ENCODE assay signal across 22 mouse cellular contexts in the genomic region with DNA sequence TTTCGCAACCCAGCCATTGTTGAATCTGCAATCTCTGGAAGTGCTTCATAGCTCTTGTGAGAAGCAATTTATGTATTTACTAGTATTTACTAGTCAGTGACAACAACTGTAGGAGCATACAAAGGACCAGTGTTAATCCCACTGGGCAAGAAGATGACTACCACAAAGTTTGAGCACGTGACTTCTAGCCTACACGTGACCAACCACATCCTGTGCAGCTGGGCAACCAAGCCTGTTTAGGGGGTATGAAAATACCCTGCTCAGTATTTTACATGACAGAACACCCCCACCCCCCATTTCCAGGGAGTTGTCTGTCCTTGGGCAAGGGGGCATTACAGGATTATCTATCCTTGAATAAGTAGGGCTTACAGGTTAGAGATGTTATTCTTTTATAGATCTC. TPM values are rescaled to one million over a fixed set of nuclear protein-coding genes. Genes with fewer than 3 reads are reported as not detected.
DNase-seq lines count a peak whose midpoint lies in the region; TF ChIP-seq lines count a peak whose summit lies in the region.
"Had no signal": no experiment of that assay in that cellular context is flagged by ENCODE, and none has a peak within 500 bp of the region (broad histone marks: within the 10 kb centered on the region; RNA-seq: fewer than 3 reads in every experiment).

No protein-coding gene starts in this region.

- no peak overlapping the region for H3ac ChIP-seq in myocyte (ENCODE audit: control insufficient read depth, insufficient read length)

- no peak overlapping the region for H3K4me2 ChIP-seq in myocyte (ENCODE audit: low read depth)
- H3K4me2 ChIP-seq: forebrain, embryonic 15.5 days; heart, embryonic 11.5 days had no signal

- no peaks in the 10 kb centered on the region for H3K79me2 ChIP-seq in myocyte (ENCODE audit: control insufficient read depth, insufficient read depth)

- no peaks in the 10 kb centered on the region for H3K36me3 ChIP-seq in myocyte (ENCODE audit: control insufficient read depth, insufficient read depth)
- H3K36me3 ChIP-seq: forebrain, embryonic 15.5 days had no signal

- no peak for TF ChIP-seq POLR2A in myocyte (IDR thresholded peaks at IDR 0.05; ENCODE audit: insufficient read length, low read depth)

- TF ChIP-seq CTCF in layer of hippocampus, adult 2 months (conservative IDR thresholded peaks at IDR 0.05): no peak

- H3K27me3 ChIP-seq in myocyte (ENCODE audit: control insufficient read depth, insufficient read depth, insufficient read length): no peaks in the 10 kb centered on the region
- H3K27me3 ChIP-seq: forebrain, embryonic 15.5 days had no signal

- H3K4me3 ChIP-seq in myocyte: no peak overlapping the region
- H3K4me3 ChIP-seq in layer of hippocampus, adult 2 months: no peak overlapping the region
- H3K4me3 ChIP-seq: forebrain, embryonic 15.5 days had no signal

- no peak overlapping the region for H3K27ac ChIP-seq in layer of hippocampus, adult 2 months
- H3K27ac ChIP-seq: forebrain, embryonic 15.5 days; stomach, postnatal 0 days had no signal

- DNase-seq in spleen, adult 18-20 months: peak; percentile 35
- no peak for DNase-seq in spleen, adult 12 weeks (ENCODE audit: low spot score)
- peak; percentile 26 to 52 for DNase-seq in thymus, adult 18-20 months
- DNase-seq in thymus, postnatal 4 days: peak; percentile 45
- DNase-seq in adrenal gland, adult 8-10 months: no peak
- no peak for DNase-seq in layer of hippocampus, adult 2 months (ENCODE audit: low spot score in 2 of 2)
- no peak for DNase-seq in layer of hippocampus, adult 9-10 months (ENCODE audit: low spot score)
- DNase-seq: adrenal gland, adult 2 months; cerebellum, adult 11 months; cerebellum, postnatal 25 days; embryo, embryonic 11 days; gastrocnemius, postnatal 36 days; heart, postnatal 10 days; kidney, adult 2 months; kidney, postnatal 10 days; left cerebral cortex, postnatal 4 days; liver; lung, adult 18-20 months had no signal

TF ChIP-seq in myocyte, 11 proteins besides CTCF, POLR2A, EP300 and RAD21:
- no peak for TF ChIP-seq E2F4 (IDR thresholded peaks at IDR 0.05; ENCODE audit: insufficient read depth)
- no peak for TF ChIP-seq MYOG (IDR thresholded peaks at IDR 0.05; ENCODE audit: control insufficient read depth in 1 of 3, insufficient read depth in 1 of 3, insufficient read length in 2 of 3, low read depth in 2 of 3)
- peak; percentile 80 for TF ChIP-seq USF1 (IDR thresholded peaks at IDR 0.05; ENCODE audit: low read depth)
TF ChIP-seq in myocyte: peak in this region for 1.

RNA-seq across cellular contexts. Expression of gene Gpat3, which starts 11.0 kb away (rescaled TPM):
- polyA plus RNA-seq in myocyte (2012; fragmentation: generic; extraction: Trizol): 4.7 TPM
- total RNA-seq in adrenal gland, adult 8-10 months (2022): 10 to 100 TPM; 12.5 to 20.7 (median 15.4) TPM
- total RNA-seq in layer of hippocampus, adult 2 months (2021): 1 to 10 TPM; 2.1 to 3.7 TPM

RNA-seq across cellular contexts. Expression of gene Abraxas1, which starts 35.8 kb away (rescaled TPM):
- polyA plus RNA-seq in myocyte (2012; fragmentation: generic; extraction: Trizol): 7.6 TPM
- total RNA-seq in adrenal gland, adult 8-10 months (2022): 10 to 100 TPM; 11.4 to 19.3 (median 15.4) TPM
- total RNA-seq in layer of hippocampus, adult 2 months (2021): 1 to 10 TPM; 8.4 to 9.5 TPM

RNA-seq across cellular contexts. Expression of gene Mrps18c, which starts 58.1 kb away (rescaled TPM):
- polyA plus RNA-seq in myocyte (2012; fragmentation: generic; extraction: Trizol): 71.7 TPM
- 10 to 100 TPM; 70.9 to 93.1 (median 80.5) TPM for total RNA-seq in adrenal gland, adult 8-10 months (2022)
- 10 to 100 TPM; 55.6 to 66.2 TPM for total RNA-seq in layer of hippocampus, adult 2 months (2021)

RNA-seq across cellular contexts. Expression of gene Helq, which starts 58.2 kb away (rescaled TPM):
- 4.2 TPM for polyA plus RNA-seq in myocyte (2012; fragmentation: generic; extraction: Trizol)
- 10 to 100 TPM in 2 of 4 experiments, 1 to 10 TPM in 2; 6.2 to 17.2 (median 11.1) TPM for total RNA-seq in adrenal gland, adult 8-10 months (2022)
- 10 to 100 TPM; 15.8 to 18.1 TPM for total RNA-seq in layer of hippocampus, adult 2 months (2021)

Comparison
In these comparisons a context has a peak if more than half of its experiments do, and no peak if none do; other contexts are left out.
1. DNase-seq: peak in spleen, adult 18-20 months (2 of 2), thymus, adult 18-20 months (2 of 2) and thymus, postnatal 4 days (single experiment); none in spleen, adult 12 weeks (single experiment), adrenal gland, adult 8-10 months (single experiment), layer of hippocampus, adult 2 months (0 of 2) and layer of hippocampus, adult 9-10 months (single experiment).